Mouse (Mus musculus) retina, adult 2 months (tissue): ENCODE results near the gene Osbpl3.

Source experiments
- DNase-seq: peaks from one replicate; pipeline ENCODE4 v3.0.0-alpha.2; 2012; ENCODE audit warnings: low read depth, low spot score

The Osbpl3 gene

DNA sequence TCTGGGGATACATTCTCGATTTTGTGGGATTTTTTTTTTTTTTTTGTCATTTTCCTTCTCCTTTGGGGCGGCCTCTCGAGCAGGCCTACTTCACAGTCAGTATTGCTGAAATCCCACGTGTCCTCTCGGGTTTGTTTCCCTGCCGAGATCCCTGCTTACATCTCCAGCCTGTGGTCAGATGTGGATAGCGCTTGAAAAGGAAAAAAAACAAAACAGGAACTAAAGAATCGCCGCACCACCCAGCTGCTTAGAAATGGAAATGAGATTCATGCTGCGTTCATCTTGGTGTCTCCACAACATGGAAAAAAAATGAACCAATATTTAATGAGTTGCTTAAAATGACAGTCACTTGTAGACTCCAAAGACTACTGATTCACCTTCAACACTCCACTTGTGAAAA is 160.9 kb downstream of the Osbpl3 start:
- no peak for DNase-seq

DNA sequence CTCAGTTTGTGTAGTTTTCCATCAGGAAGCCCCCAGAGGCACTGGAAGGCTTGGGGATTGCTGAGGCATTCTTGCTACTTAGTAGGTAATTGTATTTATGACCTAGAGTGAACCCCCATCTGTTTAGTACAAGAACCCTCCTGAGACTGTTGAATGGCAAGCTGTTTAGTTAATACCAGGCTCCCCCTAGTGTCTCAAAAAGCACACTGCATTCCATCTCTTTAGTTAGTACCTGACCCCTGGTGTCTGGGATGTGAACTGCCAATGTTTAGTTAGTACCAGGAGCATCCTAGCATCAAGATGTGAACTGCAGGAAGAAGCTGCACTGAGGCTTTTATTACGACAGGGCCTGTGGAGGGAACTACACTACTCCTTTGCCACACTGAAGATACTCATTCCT is 161.9 kb downstream of the Osbpl3 start:
- peak; percentile 63 for DNase-seq

DNA sequence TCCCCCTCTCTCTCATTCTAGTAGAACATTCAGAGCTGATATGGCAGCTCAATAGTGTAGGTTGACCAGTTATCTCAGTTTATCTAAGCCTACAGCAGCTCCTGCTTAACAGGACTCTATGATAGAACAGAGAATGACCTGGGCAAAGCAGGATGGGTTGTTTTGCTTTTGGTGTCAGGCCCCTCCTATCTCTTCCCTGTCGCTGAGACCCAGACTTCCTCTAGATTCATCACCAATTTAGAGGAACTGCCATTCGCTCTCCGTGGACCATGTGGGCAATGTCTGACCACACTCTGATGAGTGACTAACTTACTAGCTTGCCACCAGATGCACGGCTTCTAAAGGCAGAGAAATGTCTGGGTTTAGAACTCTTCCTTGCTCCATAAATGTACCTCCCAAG is 164.4 kb downstream of the Osbpl3 start:
- DNase-seq: no peak

DNA sequence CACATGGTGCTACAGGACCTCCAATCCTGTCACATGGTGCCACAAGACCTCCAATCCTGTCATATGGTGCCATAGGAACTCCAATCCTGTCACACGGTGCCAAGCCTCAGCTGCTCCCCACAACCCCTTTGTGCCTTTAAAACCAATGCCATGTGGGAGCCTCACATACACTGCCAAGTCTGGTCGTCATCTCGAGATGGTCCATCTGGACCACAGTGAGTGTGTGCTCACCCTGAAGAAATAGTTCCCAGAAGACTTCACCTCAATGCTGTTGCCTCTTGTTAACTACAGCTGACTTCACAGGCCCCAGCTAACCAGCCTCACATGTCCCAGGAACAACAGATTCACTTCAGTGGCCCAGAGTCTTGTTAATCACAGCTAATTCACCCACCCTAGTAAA is 169.1 kb downstream of the Osbpl3 start:
- no peak for DNase-seq

DNA sequence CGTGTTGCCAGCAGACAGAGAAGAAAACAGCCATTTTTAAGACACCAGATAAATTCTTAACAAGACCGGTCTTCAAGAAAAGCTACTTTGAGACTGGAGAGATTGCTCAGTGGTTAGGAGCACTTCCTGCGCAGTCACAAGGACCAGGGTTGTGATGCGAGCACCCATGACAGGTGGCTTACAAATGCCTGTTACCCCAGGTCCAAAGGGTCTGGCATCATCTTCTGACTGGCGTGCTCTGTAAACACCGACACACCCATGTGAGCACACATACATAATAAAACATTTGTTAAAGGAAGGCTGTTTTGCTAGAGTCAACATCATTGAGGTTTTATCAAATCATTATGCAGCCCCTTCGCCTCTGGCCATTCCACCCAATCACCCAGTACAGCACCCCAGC is 176.4 kb downstream of the Osbpl3 start:
- no peak for DNase-seq

DNA sequence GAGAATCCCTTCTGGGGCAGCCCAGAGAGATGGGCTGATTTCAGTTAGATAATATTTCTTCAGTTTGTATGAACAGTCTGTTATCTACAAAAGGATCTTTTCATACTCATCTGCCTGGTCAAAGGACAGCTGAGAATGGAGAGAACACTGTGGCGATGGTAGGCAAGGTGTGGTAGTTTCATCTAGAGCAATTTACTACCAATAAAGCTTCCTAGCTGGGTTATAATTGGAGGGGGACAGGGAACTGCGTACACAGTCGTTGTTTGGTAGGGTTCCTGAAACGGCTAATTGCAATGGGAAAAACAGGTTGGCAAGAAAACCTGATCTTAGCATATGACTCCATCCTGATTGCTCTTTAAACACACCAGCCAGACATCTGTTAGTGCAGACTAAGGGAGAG is 182.1 kb downstream of the Osbpl3 start:
- DNase-seq: no peak

DNA sequence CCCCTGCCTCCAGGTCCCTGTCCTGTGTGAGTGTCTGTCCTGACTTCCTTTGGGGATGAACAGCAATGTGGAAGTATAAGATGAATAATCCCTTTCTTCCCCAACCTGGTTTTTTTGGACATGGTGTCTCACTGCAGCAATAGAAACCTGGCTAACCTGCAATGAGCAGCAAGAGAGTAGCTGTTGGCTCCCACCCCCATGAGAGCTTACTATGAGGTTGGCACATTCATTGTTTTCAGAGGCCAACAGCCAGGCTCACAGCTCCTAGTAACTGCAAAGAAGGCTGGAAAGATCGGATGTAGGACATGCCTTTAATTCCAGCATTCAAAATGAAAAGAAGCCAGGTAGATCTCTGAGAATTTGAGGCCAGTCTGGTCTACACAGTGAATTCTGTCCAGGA is 182.6 kb downstream of the Osbpl3 start:
- DNase-seq: no peak

DNA sequence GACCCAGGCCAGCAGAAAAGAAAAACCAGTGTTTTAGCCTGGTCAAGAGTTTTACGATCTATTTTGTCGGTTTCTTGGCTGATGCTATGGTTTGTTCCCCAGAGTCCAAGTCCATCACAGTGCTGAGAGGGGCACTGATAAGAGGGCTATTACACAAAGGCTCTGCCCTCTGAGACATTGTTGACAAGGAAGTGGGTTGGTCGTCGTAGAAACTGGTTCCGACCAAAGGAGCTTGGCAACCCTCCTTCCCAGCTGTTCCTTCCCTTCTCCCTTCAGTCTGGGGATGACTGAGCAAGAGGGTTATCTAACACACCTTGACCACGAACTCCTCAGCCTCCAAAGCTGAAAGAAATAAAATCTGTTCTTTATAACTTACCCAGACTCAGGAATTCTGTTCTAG is 192.3 kb downstream of the Osbpl3 start, which contains the start of gene Gsdme:
Gene Gsdme (minus strand): TSS at position 193 of the 400 bp plus-strand sequence.
- DNase-seq: no peak

DNA sequence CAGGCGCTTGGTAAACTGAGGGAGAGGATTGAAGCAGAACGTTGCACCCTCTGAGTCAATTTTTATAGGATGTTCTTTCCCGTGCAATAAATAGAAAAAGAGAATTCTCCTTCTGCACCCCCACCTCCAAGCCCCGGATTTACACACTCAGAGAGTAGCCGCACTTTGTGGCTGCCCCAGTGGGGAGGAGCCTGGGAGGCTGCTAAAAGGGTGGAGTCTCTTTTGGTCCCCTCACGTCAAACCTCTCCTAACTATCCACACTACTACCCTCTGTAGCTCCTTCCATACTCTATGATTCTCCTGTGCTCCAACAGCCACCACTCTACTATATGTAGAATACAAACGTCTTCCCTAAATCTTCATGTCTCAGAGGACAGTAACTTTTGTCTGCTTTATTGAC is 193.7 kb downstream of the Osbpl3 start:
- DNase-seq: no peak

DNA sequence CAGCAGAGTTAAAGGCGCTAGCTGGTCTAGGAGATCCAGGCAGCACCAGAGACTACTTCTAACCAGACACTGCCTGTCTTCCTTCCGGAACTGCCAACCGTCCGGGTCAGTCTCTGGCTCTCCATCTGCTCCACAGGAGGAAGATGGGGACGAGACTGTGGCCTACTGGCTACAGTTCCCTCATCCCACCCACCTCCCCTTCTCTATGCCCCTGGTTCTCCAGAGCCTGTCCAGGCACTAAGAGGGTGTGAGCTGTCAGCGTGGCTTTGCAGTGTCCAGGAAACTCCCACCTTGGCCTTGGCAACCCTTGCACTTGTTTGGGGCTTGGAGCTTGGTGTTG is 194.1 kb downstream of the Osbpl3 start:
- DNase-seq: no peak

DNA sequence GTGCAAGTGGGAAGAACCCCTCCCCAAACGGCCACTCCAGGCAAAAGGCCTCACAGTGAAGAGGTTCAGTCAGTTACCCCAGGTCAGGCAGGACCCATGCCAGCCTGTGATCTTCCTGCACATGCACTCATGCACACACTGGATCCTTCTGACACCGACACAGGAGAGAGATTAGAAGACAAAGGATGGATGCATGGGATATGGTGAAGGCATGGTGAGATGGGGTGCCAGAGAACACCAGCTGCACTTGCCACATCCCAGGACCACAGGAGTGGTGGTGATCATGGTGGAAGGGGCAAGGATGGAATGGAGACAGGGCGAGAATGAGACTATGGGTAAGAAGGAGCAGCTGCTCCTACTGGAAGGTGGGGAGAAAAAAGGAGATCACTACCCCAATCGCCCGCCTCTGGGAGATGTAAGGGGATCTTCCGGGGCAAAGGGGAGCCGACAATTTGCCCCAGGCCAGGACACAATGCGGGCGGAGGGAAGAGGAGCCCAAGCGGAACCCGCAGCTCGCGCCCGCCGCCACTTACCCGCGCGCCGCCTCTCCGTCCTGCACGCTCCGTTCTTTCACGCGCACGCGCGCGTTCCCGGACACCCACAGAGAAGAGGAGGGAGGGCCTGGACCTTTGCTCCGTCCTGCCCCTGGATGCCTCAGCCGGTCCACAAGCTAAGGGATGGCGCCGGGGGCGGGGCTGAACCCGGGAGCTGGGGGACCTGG is 194.6 kb downstream of the Osbpl3 start:
- DNase-seq: peak; percentile 61

DNA sequence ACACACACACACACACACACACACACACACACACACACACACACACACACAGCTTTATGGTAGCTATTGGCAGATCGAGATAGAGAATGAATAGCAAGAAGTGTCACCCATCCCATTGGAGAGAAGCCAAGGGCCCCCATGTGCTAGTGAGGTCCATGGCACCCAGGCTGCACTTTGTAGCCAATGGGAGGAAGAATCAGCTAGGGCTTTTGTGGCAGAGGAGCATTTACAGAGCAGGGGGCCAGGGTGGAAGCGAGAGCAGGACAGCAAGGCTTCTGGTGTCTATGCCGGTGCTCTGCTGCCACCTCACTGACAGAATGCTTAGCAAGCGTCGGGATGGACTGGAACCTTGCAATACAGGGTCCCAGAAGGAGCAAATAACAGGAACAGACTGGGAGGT is 200.6 kb downstream of the Osbpl3 start:
- no peak for DNase-seq

DNA sequence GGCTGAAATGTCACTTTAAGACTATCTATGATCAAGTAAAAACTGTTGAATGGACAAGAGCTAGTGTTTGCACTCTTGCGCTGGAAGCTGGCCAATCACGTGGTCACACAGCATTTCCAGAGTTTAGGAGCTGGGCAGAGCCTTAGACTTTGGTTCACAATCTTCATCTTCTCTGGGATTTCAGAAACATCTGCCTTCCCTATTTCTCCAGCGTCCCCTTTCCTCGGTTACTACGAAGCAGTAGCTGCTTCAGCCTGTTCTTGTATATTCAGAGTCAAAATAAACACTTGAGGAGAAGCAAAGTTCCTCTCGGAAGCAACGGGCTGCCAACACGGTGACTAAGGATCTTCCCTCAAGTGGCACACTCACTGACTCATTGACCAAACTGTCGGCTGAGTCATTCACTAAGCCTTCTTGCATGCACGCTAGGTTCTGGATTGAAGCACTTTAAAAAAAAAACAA is 201.2 kb downstream of the Osbpl3 start:
- no peak for DNase-seq

DNA sequence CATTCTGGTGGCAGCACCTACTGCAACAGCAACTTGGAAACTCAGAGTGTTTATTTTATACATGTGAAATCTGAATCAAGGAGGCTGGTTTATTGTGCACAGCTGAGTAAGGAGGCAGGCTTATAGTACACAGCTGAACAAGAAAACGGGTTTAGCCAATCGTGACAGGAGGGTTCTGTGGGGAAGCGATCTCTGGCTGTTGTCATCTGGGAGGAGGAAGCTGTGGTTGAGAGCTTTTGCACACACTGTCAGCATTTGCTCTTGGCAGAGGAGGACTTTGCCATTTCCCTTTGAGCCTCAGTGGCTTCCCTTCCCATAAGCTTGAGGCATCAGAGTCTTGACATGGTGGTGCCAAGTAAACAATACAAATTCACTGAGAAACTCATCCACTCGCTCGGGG is 203.3 kb downstream of the Osbpl3 start:
- DNase-seq: no peak

DNA sequence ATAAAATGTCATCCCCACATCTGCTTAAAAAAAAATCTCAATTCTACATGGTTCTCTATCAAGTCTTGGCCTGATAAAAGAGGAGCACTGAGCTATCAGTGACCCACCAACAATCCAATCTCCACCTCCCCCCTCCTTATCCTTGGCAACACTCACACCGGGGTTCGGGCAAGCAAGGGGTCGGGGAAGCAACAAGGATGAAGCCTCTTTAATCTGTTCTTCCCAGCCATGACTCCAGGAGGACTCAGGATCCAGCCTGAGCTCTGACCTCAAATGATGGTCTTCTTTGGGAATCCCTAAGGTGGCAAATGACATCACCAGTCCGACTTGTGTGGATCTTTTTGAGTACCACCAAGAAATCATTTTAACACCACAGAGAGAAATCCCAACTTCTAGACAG is 208.2 kb downstream of the Osbpl3 start:
- no peak for DNase-seq

DNA sequence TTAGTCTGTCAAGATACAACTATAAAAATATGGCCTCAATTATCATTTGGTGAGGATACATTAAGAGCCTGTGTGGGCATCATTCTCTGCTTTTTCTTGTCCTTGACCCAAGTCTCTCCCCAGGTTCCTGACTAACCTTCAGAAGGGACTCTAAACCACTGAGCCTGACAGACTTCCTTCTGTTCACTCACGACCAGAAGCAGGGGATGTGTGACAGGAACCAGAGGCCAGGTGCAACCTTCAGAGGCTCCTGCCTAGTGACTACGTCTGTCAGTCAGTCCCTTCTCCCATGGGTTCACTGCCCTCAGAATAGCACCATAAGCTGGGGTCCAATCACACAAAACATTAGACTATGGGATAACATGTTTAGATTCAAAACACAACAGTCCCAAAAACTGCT is 208.6 kb downstream of the Osbpl3 start:
- no peak for DNase-seq

DNA sequence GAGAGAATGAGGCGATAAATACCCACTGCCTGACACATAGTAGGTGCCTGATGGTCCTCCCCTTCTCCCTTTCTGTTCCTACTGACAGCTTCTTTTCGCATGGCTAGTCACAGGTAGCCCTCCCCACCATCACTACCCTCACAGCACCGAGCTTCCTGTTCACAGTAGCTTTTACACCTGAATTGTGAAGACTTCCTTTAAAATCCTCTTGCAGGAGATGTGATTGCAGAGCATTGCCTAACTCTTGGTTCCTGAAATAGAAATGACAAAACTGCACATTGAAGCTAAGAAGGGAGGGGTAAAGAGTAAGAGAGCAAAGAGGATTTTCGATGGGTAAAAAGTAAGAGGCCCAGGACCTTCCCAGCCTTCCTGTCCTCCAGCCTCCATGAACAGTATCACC is 211.0 kb downstream of the Osbpl3 start:
- no peak for DNase-seq

DNA sequence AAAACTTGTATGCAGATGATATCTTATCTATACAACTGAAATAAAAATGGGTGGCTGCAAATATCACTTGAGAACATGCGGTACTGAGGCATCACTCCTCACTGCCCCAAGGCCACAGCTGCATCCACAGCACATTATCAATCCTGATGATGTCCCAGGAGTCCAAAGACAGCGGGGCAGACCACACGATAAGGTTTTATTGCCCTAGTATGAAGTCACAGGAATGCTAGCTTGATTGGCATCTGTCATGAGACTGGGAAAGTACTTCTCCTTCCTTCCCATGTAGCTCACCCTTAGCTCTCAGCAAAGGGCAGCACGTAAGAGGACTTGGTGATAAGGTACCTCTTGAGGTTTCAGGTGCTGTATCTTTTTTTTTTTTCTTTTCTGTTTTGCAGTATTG is 211.9 kb downstream of the Osbpl3 start:
- DNase-seq: no peak
